Mouse (Mus musculus): ENCODE results near the gene Ccr5.

Ccr5 gene

GRCm38 (mm10) chr9:124138055-124138775 lies 16.9 kb downstream of the Ccr5 start:
- DNase-seq (ENCODE audit: low spot score), result no peak

GRCm38 (mm10) chr9:124143678-124144077 lies 22.3 kb downstream of the Ccr5 start:
- no peak for DNase-seq (ENCODE audit: low spot score)

GRCm38 (mm10) chr9:124146307-124146706 lies 25.0 kb downstream of the Ccr5 start:
- no peak for DNase-seq (ENCODE audit: low spot score)
